Mouse (Mus musculus): ENCODE data around the gene Fam210b.
A peak's percentile ranks its signal among the peaks of the same experiment; 100 is the strongest.
"Not testable (repeated sequence)": the region's sequence is repeated elsewhere in the genome, so short reads cannot be mapped to it uniquely, and the experiment has no call there.

Gene Fam210b

GRCm38 (mm10) chr2:172345258-172345738 is at the start of gene Fam210b:
Gene Fam210b, plus strand, starts transcription at chr2:172345565.
- peak; percentile 95 for DNase-seq (ENCODE audit: low spot score)

GRCm38 (mm10) chr2:172298083-172298482 is 47.3 kb upstream of the Fam210b start:
- no peak for DNase-seq (ENCODE audit: low spot score)

GRCm38 (mm10) chr2:172298542-172298941 is 46.8 kb upstream of the Fam210b start:
- DNase-seq (ENCODE audit: low spot score): no peak

- DNase-seq (ENCODE audit: low spot score): no peak
Measured at GRCm38 (mm10) chr2:172299126-172299921, 46.0 kb upstream of the Fam210b start.

- no peak for DNase-seq (ENCODE audit: low spot score)
Measured at GRCm38 (mm10) chr2:172302396-172302795, 43.0 kb upstream of the Fam210b start.

- no peak for DNase-seq (ENCODE audit: low spot score)
Measured at GRCm38 (mm10) chr2:172304118-172304708, 41.2 kb upstream of the Fam210b start.

- not testable (repeated sequence) for DNase-seq (ENCODE audit: low spot score)
Measured at GRCm38 (mm10) chr2:172305546-172305945, 39.8 kb upstream of the Fam210b start.

GRCm38 (mm10) chr2:172306544-172306943 is 38.8 kb upstream of the Fam210b start:
- DNase-seq (ENCODE audit: low spot score): no peak

- no peak for DNase-seq (ENCODE audit: low spot score)
Measured at GRCm38 (mm10) chr2:172311731-172312130, 33.6 kb upstream of the Fam210b start.

GRCm38 (mm10) chr2:172320878-172321277 is 24.5 kb upstream of the Fam210b start:
- no peak for DNase-seq (ENCODE audit: low spot score)

GRCm38 (mm10) chr2:172328248-172328647 is 17.1 kb upstream of the Fam210b start:
- no peak for DNase-seq (ENCODE audit: low spot score)

- DNase-seq (ENCODE audit: low spot score): no peak
Measured at GRCm38 (mm10) chr2:172329179-172329578, 16.2 kb upstream of the Fam210b start.

GRCm38 (mm10) chr2:172338206-172338942 is 7.0 kb upstream of the Fam210b start:
- DNase-seq (ENCODE audit: low spot score): no peak

GRCm38 (mm10) chr2:172340936-172341335 is 4.4 kb upstream of the Fam210b start:
- DNase-seq (ENCODE audit: low spot score): no peak

- DNase-seq (ENCODE audit: low spot score): no peak
Measured at GRCm38 (mm10) chr2:172341606-172342005, 3.8 kb upstream of the Fam210b start.

- DNase-seq (ENCODE audit: low spot score): no peak
Measured at GRCm38 (mm10) chr2:172343751-172344150, 1.6 kb upstream of the Fam210b start.

GRCm38 (mm10) chr2:172344669-172345068 is 696 bp upstream of the Fam210b start:
- no peak for DNase-seq (ENCODE audit: low spot score)

GRCm38 (mm10) chr2:172346034-172346929 is 917 bp downstream of the Fam210b start:
- DNase-seq (ENCODE audit: low spot score): peak; percentile 14

GRCm38 (mm10) chr2:172346933-172347611 is 1.7 kb downstream of the Fam210b start:
- peak; percentile 35 for DNase-seq (ENCODE audit: low spot score)

GRCm38 (mm10) chr2:172348297-172348950 is 3.1 kb downstream of the Fam210b start:
- DNase-seq (ENCODE audit: low spot score): peak; percentile 57

All from spleen, adult 12 weeks (tissue).